Mouse (Mus musculus): ENCODE measurements around the gene Socs1.
A peak's percentile ranks its signal among the peaks of the same experiment; 100 is the strongest.

The Socs1 gene

DNA sequence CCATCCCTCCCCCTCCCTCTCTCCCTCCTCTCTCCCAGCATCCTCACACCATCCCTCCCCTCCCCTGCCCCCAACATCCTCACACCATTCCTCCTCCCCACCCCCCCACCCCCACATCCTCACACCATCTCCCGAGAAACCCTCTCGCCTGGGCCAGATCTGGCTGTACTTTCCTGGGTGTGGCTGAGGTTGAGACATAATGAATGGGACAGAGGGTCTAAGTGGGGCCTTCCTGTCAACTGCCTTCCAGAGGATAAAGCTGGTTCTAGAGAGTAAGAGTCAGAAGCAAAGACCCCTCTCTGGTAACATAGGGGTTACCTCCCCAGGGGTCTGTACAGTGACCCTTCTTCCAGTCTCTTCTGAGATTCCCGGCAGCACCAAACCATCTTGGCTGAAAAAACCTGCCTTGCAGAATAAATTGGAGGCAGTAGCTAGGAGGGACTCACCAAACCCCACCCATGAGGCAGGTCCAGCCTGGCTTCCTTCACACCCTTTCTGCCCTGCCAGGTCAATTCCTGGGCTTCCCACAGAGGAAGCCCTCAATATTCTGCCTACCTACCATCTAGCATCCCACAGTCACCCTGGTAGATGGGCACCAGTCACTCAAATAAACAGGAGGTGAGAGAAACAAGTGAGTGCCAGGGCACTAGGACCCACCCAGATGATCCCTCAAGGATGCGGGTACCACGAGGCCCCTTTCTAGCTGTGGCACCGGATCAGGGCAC lies 21.6 kb downstream of the Socs1 start:
- DNase-seq (ENCODE audit: low spot score), result no peak

DNA sequence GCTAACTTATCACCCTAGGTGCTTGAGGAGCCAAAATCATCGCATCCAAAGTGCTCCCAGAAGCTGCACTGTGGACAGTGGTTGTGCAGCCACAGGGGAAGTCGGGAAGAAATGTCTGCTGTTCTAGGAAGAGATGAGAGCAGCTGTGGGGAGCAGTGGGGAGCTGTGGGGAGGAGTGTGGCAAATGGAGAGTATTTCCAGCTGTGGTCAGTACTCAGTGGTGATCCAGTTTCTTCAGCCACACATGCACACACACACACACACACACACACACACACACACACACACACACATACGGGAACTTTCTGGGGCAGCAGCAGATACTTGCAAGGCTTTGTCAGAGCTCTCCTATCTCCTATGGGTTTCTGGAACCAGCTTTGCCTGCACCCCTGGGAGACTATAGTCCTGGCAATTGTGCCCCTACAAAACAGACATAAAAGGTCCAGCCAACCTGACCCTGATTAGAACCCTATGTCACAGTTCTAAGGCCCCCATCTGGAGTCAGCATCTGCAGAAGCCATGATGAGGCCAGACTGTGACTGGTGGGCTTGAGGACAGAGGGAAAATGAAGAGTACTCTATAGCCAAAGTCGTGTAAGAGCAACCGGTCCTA lies 22.7 kb downstream of the Socs1 start:
- no peak for DNase-seq (ENCODE audit: low spot score)

DNA sequence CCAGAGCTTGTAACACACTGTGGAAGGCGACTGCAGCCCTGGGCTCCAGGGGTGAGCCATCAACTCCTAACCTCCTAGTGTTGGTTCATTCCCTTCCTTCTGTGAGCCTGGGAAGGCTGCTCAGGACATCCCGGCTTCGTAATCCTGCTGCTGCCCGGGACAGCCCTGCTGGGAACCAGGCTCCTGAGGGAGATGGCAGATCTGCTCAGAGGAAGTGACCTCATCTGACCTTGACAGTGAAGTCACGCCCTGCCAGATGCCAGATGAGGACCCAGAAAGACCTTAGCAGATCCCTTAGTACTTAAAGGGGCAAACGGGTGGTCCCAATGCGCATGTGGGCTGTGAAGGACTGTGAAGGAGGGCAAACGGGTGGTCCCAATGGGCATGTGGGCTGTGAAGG lies 24.2 kb downstream of the Socs1 start:
- DNase-seq (ENCODE audit: low spot score), result no peak

DNA sequence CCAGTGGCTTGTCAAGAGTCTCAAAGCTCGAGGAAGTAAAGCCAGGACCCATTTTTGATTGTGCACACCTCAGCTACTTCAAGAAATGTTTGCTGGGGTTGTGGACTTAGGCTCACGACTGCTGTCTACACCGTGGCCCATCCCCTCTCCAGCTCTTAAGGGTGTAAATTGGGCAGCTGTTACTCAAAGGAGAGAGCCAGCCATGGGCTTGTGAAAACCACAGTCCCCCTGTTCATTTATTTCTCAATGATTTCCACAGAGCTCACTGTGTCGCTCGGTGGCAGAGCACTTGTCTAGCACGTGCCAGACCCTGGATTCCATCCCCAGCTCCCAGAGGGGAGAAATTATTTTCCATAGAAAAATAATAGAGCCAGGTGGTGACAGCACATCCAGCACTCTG lies 29.2 kb downstream of the Socs1 start:
- no peak for DNase-seq (ENCODE audit: low spot score)

DNA sequence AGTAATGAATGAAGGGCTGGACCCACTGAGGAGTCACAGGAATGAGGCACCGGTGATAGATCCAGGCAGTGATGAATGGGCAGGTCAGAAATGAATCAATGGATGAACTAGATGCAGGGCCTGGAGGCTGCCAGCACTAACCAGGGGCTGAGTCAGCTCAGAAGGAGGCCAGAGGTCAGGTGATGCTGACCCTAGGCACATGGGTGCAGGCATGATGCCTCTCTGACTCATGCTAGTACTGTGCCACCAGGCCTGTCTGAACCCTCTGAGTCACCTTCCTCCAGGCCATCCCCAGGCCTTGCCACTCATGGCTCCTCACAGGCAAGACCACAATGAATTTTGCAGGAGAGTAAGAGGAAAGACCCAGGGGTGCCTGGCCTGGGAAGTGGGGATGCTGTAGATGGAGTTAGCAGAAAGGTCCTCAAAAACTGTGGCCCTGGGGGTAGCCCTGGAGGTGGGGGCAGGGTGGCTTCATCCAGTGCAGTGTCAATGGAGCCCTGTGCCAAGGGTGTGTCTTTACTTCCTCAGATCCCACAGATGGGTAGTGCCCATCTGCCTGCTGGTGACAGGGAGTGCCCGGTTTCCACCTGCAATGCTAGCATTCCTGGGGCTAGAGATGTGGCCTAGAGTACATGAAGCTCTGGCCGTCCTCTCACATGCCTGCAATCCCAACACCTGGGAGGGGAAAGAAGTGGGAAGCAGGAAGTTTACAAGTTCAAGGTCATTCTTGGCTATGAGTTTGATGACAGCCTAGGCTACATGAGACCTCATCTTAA lies 30.6 kb downstream of the Socs1 start:
- no peak for DNase-seq (ENCODE audit: low spot score)

DNA sequence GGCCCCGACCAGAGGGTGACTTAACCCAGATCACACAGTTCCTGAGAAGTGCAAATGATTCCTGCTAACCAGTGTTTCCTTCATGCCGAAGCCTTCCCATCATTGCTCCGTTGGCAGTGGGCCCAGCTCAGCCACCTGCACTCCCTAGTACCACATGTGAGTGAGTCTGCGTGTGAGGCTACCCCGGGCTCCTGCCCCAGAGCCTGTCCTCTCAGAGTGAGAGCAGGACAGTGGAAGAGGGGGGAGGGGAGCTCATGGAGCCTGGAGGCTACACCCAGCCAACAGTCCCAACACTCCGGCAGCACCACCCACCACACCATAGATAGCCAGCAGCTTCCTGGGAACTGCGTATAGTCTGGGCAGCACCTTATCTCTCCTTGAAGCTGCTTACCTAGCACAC lies 35.5 kb downstream of the Socs1 start:
- peak; percentile 66 for DNase-seq (ENCODE audit: low spot score)

DNA sequence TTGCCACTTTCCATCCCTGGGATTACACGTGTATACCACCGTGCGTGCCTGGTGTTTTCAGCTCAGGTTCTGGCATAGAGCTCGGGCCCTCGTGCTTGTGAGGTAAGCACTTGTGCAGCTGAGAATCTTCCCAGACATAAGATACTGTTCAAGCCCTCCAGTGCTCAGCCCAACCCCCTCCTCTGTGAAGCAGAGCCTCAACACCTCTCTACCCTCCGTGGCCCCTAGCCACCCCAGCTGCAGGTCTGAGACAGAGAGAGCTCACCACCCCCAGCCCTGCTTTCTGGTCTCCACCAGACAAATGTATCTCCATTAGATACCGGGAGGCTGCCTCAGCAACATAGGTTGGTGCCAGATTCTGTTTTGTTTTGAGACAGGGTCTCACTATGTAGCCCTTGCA lies 36.1 kb downstream of the Socs1 start:
- no peak for DNase-seq (ENCODE audit: low spot score)

DNA sequence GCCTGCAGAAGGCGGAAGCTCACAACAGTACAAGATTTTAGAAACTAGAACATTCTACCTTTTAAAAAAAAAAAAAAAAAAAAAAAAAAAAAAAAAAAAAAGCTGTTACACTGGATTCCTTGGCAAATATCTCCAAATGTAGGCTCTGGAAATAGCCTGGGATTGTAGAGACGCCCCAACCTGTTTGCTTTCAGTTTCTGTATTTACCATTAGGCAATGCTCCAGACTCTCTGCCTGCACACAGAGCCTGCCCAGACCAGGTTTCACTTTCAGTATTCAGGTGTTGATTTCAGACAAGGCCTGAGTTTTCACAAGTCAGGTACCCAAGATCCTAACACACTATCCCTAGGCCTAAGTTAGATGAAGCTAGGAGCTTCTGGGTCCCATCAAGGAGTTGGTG lies 44.3 kb downstream of the Socs1 start:
- DNase-seq (ENCODE audit: low spot score), result no peak

DNA sequence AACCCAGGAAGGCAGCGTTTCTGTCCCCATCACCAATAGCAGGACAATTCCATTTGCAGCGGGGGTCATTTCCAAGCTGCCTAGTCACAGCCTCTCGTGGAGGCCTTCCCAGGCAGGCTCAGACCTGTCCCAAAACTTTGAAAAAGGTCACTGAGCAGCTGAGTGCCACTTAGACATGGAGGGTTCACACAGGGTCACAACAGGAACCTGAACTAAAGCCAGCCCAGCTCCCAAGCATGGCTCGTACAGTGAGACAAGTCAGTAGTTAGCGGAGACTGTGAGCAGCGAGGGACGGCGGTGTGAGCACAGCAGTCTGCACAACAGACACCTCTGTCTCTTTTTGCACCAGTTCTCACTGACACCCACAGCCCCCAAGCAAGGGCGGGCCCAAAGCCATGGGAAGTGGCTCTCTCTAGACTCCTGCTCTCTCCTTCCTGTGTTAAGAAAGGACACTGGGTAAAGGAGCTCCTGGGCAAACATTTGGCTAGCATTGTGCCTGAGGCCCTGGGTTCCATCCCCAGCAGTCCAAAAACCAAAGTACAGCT lies 45.4 kb downstream of the Socs1 start:
- no peak for DNase-seq (ENCODE audit: low spot score)

DNA sequence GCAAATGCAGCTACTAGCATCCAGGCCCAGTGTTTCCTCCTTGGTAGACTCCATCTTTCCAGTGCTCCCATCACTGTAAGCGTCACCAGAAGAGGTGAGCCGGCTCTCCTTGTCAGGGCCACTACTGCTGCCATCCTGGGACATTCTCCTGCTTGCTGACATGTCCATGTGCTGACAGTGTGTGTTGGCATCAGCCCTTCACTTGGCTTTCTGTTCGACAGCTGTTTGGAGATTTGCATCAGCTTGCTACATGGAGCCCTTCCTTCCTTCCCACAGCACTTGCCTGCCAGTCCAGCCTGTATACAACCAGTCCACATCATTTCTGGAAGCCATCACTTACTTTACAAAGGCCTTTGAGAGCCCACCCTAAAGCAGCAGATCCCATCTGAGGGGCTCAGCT lies 46.5 kb downstream of the Socs1 start:
- DNase-seq (ENCODE audit: low spot score), result no peak

DNA sequence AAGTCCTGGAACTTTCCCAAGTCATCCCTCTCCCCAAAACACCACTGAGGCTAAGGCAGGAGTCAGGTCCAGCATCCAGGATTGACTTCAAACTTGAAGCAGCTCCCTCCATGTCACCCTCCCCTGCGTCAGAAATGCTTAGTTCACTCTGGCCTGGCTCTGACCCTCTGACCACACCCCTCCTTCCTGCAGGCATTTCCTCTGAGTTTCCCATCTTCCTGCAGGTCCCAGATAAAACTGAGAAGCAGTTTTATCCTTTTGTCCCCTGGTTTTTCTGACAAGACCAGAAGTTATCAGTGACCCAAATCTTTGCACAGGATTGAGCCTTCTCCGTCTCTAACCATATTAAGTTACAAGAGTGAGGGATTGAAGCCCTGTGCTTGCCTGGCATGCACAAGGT lies 47.8 kb downstream of the Socs1 start:
- peak; percentile 33 for DNase-seq (ENCODE audit: low spot score)

DNA sequence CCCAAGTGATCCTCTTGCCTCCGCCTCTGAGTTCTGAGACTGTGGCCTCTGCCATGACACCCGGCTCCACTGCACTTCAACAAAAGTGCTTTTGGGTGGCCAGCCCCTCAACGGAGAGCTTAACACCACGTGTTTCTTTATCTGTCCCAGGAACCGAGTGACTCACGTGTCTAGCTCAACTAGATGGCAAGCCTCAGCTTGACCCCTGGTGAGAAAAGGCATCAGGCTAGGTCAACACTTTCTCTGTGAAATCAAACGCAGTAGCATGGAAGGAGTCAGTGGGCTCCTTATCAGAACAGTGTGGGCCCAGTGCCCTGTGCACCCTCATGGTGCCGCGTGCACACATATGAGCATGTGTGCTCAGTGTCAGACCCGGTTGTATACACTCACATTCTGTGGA lies 49.0 kb downstream of the Socs1 start:
- DNase-seq (ENCODE audit: low spot score), result no peak

DNA sequence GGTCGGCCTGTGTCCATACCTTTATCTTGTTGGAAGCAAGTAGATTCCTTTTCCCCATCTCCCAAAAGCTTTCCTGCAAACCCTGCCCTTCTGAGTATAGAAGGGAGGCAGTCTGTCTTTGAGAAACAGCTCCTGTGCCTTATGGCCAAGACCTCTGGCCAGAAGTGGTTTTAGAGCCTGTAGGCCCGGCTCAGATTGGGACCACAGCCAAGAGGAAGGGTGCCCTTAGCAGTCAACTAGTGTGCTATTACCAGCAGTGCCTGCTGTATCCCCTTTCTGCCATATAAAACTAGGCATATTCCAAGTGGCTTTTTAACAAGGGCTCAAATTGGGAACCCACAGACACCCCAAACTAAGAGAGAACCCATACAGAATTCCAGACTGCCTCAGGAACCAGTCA lies 49.6 kb downstream of the Socs1 start:
- DNase-seq (ENCODE audit: low spot score), result no peak

DNA sequence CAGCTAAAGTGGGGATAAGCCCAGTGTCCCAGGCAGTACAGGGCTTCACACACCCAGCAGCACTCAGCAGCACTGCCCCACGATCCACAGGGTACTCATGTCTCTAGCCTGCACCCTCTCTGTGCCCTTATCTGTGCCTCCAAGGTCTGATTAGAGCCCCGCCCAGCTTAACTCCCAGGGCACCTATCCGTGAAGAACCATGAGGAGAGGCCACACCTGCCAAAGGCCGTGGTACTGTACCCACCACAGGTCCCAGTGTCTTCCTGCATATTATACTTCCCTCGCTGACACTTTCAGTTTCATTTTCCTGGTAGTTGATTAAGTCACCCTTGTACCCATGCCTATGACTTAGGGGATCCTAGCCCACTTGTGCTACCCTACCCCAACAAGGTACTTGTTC lies 52.9 kb downstream of the Socs1 start:
- no peak for DNase-seq (ENCODE audit: low spot score)
